Mouse (Mus musculus) lung, embryonic 14.5 days (tissue): ENCODE measurements at regions not wholly inside any gene's neighbourhood (a gene's known extent, or its start where the extent isn't known, plus 50 kb on each side); places are given as distances from the start of the nearest gene placed in this dataset.
A peak's percentile ranks its signal among the peaks of the same experiment; 100 is the strongest.

Experiments
- ATAC-seq: fragments of 200-750 bp; cut with Nextera tagmentation; 2 replicates; pipeline ENCODE4 v1.8.0; 2017; ENCODE audit warnings: mild to moderate bottlenecking, moderate TSS enrichment, moderate library complexity; ENCODE audit not compliant: insufficient read depth
- DNase-seq: peaks from one replicate; pipeline ENCODE4 v3.0.0-alpha.2; 2015
- H3K27ac ChIP-seq: fragments of 300-500 bp; sonication (generic); 2 replicates; pipeline ENCODE4 v1.5.1; 2014; ENCODE audit warnings: low read depth, mild to moderate bottlenecking, moderate library complexity
- H3K27me3 ChIP-seq: fragments of 300-500 bp; sonication (generic); 2 replicates; pipeline ENCODE4 v1.6.1; 2014; ENCODE audit warnings: low read length, control low read depth; ENCODE audit not compliant: insufficient read depth
- H3K36me3 ChIP-seq: fragments of 300-500 bp; sonication (generic); 2 replicates; pipeline ENCODE4 v1.6.1; 2014; ENCODE audit warnings: control low read depth; ENCODE audit not compliant: insufficient read depth
- H3K4me1 ChIP-seq: fragments of 300-500 bp; sonication (generic); 2 replicates; pipeline ENCODE4 v1.6.1; 2014; ENCODE audit warnings: antibody characterized with exemption, control low read depth; ENCODE audit not compliant: insufficient read depth
- H3K4me2 ChIP-seq: fragments of 300-500 bp; sonication (generic); 2 replicates; pipeline ENCODE4 v1.6.1; 2014; ENCODE audit warnings: mild to moderate bottlenecking
- H3K4me3 ChIP-seq: fragments of 300-500 bp; sonication (generic); 2 replicates; pipeline ENCODE4 v1.5.1; 2014; ENCODE audit warnings: low read depth, low read length
- H3K9ac ChIP-seq: fragments of 300-500 bp; sonication (generic); 2 replicates; pipeline ENCODE4 v1.6.1; 2014
- H3K9me3 ChIP-seq: fragments of 300-500 bp; sonication (generic); 2 replicates; pipeline ENCODE4 v1.6.1; 2016; ENCODE audit warnings: low read depth, low read length, control low read depth
- CTCF ChIP-seq: IDR thresholded peaks from 2 replicates; pipeline ENCODE4 v1.5.1; 2016; ENCODE audit warnings: antibody characterized with exemption, low read depth
- WGBS: fragments of 180-500 bp; shearing (Covaris S2); extraction: QIAGEN DNeasy Blood & Tissue Kit; methylation state at CpG from one replicate; pipeline ENCODE4 v1.1.7; 2014; 5-methylcytosine and 5-hydroxymethylcytosine counted together

DNA sequence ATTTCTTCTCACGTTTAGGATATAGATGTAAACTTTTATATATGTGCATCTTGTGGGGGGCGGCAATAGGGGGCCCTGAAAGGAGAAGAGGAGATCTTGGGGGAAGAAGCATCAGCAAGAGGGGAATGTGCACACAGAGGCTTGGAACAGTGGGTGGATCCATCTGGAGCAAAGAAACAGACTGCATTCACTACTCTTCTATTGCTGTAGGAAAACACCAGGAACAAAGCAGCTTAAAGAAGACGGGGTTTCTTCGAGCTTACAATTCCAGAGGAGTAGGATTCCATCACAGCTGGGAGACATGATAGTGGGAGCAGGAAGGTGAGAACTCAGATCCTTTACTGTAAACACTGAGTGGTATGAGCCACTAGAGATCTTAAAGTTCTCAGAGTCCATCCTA lies 444.9 kb upstream of the BB014433 start:
- Histone ChIP-seq H3K4me3 (no peak overlapping the region), H3K9ac (no peak overlapping the region), H3K27me3 (no peaks in the 10 kb centered on the region), H3K4me1 (no peaks in the 10 kb centered on the region), H3K9me3 (no peaks in the 10 kb centered on the region), H3K4me2 (no peak overlapping the region), H3K27ac (no peak overlapping the region), H3K36me3 (no peaks in the 10 kb centered on the region)
- no peak for DNase-seq
- 74% methylated on average over 4 of the region's 4 CpGs for WGBS
- ATAC-seq: no peak
- TF ChIP-seq CTCF: no peak

DNA sequence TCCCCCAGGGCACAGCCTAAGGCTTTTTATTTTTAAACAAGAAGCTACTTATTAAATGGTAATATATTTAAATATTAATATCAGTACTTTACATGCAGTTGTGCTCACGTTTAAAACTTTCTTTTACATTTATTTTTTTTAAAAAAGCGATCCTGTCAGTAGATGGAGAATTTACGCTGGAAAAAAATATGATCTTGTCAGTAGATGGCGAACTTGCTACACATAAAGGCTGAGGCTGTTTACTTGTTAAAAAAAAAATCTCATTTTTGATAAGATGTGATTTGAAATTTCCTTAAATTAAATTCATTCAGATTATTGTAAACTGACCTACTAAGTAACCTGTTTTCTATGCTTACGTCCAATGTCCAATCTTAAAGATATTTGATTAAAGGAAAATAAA lies 441.7 kb upstream of the BB014433 start:
- no peak overlapping the region for H3K27ac ChIP-seq
- H3K4me3 ChIP-seq: no peak overlapping the region
- TF ChIP-seq CTCF: peak; percentile 21; the same call in 1 of the 2 replicates
- peak; percentile 17 for DNase-seq
- no peak overlapping the region for H3K4me2 ChIP-seq
- no peaks in the 10 kb centered on the region for H3K36me3 ChIP-seq
- H3K4me1 ChIP-seq: no peaks in the 10 kb centered on the region
- WGBS: 53% methylated on average over 5 of the region's 5 CpGs
- H3K9ac ChIP-seq: no peak overlapping the region
- no peak for ATAC-seq
- H3K9me3 ChIP-seq: no peaks in the 10 kb centered on the region
- H3K27me3 ChIP-seq: no peaks in the 10 kb centered on the region

DNA sequence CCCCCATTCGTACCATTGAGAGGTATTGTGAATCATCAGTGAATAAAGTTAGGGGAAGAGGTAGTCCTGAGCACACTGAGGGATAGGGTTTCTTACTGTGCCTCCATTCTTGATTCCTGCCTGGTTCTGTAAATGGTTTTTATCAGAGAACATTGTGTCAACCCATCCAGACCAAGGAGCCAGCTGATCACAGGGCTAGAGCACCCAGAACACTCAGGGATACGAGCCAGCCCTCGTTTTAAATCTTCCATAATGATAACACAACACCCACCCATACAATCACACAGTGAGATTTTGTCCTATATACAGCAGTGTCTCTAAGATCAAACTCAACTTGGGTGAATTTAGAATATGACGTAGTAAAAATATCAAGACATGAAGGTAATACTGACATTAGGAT lies 424.7 kb upstream of the BB014433 start:
- ATAC-seq: no peak
- Histone ChIP-seq H3K4me1 (no peaks in the 10 kb centered on the region), H3K9ac (no peak overlapping the region), H3K27me3 (no peaks in the 10 kb centered on the region), H3K4me2 (no peak overlapping the region), H3K27ac (no peak overlapping the region), H3K4me3 (no peak overlapping the region), H3K36me3 (no peaks in the 10 kb centered on the region), H3K9me3 (no peaks in the 10 kb centered on the region)
- DNase-seq: no peak
- WGBS: 75% methylated on average over 4 of the region's 4 CpGs
- no peak for TF ChIP-seq CTCF

DNA sequence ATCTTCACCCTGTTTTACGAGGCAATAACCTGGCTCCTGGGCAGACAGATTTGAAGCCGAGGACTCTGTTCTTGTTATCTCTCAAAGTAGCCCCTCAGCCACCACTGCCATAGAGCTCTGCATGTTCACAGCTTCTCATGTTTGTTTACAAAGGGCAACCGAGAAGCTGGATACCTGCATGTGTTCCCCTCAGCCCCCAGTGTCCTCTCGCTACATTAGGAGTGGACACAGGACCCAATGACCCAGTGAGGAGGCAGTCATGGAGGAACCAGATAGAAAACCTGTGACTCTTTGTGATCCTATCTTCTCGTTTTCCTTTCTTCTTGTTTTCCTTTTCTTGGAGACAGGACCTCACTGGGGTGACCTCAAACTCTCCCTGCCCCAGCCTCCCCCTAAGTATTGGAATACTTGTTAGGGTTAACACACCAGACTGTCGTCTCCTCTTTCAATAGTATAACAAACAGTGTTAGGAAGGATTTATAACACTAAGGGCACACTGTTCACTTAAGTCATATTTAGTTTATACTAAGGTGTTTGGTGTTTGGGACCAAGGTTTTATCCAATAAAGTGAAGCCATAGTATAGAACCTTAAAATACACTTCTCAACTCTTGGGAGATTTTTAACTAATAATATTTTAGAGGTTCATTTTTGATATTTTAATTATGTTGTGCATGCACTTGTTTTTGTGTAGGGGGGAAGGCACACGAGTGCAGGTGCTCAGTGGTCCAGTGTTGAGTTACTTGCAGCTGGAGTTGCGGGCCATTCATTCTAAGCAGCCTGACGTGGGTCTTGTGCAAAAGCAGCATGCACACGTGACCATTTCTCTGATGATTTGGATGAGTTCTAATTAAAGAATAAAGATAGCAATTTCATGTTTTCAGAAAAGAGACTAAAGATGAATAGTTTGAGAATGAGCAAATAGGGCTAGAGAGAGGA lies 422.9 kb upstream of the BB014433 start:
- Histone ChIP-seq H3K4me1 (no peaks in the 10 kb centered on the region), H3K4me2 (no peak overlapping the region), H3K9me3 (no peaks in the 10 kb centered on the region), H3K27me3 (no peaks in the 10 kb centered on the region), H3K27ac (no peak overlapping the region), H3K9ac (no peak overlapping the region), H3K4me3 (no peak overlapping the region), H3K36me3 (no peaks in the 10 kb centered on the region)
- ATAC-seq (no peak), DNase-seq (no peak)
- WGBS: 61% methylated on average over 10 of the region's 10 CpGs
- TF ChIP-seq CTCF: no peak

DNA sequence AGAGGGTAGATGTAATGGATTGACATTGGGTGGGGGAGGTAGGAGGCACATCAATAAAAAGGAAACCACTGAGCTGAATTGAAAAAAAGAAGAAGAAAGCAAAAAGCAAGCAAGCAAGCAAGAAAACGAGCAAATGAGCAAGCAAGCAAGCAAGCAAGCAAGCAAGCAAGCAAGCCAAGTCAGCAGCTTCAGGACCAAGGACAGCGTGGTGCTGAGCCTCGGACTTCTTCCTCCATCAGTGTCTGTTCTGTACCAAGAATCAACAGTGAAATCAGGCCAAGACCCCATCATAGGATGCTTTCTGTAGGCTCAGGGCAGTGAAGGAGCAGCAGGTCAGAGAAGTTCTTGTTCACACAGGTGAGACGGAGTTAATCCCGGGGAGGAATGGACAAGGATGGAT lies 392.7 kb upstream of the BB014433 start:
- Histone ChIP-seq H3K4me2 (no peak overlapping the region), H3K4me1 (no peaks in the 10 kb centered on the region), H3K4me3 (no peak overlapping the region), H3K9ac (no peak overlapping the region), H3K27me3 (no peaks in the 10 kb centered on the region), H3K9me3 (no peaks in the 10 kb centered on the region), H3K27ac (no peak overlapping the region), H3K36me3 (no peaks in the 10 kb centered on the region)
- DNase-seq (peak; percentile 89), ATAC-seq (no peak)
- 42% methylated on average over 5 of the region's 5 CpGs for WGBS
- TF ChIP-seq CTCF: no peak

DNA sequence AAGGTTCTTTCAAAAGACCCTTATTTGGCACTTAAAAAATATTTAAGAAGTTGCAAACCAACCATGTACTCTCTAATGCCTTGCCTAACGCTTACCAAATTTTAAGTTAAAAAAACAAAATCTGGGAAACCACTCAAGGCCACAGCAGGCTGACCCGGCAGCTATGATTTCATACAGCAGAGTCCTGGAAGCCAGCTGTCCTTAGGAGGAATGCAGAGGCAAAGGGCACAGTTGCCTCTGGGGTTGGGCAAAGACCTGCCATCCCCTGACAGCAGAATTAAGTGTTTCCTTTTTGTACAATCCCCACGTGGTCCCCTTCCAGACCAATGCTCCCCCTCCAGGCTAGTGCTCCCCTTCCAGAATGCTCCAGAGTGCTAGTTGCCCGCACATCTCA lies 348.8 kb upstream of the BB014433 start:
- no peak for ATAC-seq

DNA sequence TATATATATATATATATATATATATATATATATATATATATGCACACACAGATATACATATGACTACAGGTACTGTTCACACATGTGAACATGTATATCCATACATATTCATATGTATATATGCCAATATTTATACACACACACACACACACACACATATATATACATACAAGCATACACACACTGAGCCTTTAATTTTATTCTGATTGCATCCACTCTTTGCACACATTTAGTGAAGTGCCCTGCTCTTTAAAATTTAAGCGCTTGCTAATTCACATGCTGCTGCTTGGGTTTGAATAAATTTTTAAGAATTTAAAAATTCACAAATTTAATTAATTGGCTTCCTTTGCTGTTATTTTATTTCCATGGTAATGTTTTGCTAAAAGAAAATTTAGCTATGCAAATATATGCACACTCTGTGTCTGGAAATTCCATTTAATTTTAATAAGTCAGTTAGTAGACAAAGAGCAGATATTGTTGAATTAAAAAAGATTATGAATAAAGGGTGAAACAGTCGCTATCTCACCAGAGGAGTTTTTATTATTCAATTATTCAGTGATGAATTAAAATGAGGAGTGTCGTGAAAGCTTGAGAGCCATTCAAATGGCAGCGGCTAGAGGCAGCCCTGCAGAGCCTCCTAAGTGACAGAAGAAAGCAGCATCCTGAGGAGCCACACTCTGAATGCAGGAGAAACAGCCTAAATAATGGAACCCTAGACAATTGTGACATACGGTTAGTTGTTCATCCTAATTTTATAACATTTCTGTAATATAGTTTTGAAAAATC lies 348.3 kb upstream of the BB014433 start:
- H3K9ac ChIP-seq: no peak overlapping the region
- no peaks in the 10 kb centered on the region for H3K9me3 ChIP-seq
- 73% methylated on average over 5 of the region's 5 CpGs for WGBS
- no peak overlapping the region for H3K4me3 ChIP-seq
- DNase-seq: no peak
- no peaks in the 10 kb centered on the region for H3K4me1 ChIP-seq
- H3K27ac ChIP-seq: no peak overlapping the region
- no peak overlapping the region for H3K4me2 ChIP-seq
- ATAC-seq: no peak
- no peak for TF ChIP-seq CTCF
- no peaks in the 10 kb centered on the region for H3K36me3 ChIP-seq
- no peaks in the 10 kb centered on the region for H3K27me3 ChIP-seq

More for the DNA sequence above, 348.8 kb upstream of the BB014433 start:
- no peak for TF ChIP-seq CTCF
- H3K36me3 ChIP-seq: no peaks in the 10 kb centered on the region
- no peak overlapping the region for H3K4me3 ChIP-seq
- no peak overlapping the region for H3K9ac ChIP-seq
- no peak overlapping the region for H3K27ac ChIP-seq
- no peaks in the 10 kb centered on the region for H3K27me3 ChIP-seq
- DNase-seq: no peak
- H3K9me3 ChIP-seq: no peaks in the 10 kb centered on the region
- H3K4me2 ChIP-seq: no peak overlapping the region
- 58% methylated on average over 4 of the region's 4 CpGs for WGBS
- H3K4me1 ChIP-seq: no peaks in the 10 kb centered on the region
